Mouse (Mus musculus) bone marrow macrophage, adult 2 months (primary cell): ENCODE results near the gene Lrrc8d. TPM values are rescaled to one million over a fixed set of nuclear protein-coding genes. Genes with fewer than 3 reads are reported as not detected.

Experiments used
- H3K27ac ChIP-seq: 2 replicates; pipeline ENCODE4 v1.5.1; 2012; ENCODE audit warnings: low read depth, low read length; ENCODE audit not compliant: insufficient read depth
- H3K4me1 ChIP-seq: 2 replicates; pipeline ENCODE4 v1.6.1; 2012; ENCODE audit warnings: low read length; ENCODE audit not compliant: control insufficient read depth, insufficient read depth
- H3K4me3 ChIP-seq: 2 replicates; pipeline ENCODE4 v1.5.1; 2012; ENCODE audit warnings: mild to moderate bottlenecking, low read length, moderate library complexity; ENCODE audit not compliant: insufficient read depth
- CTCF ChIP-seq: IDR thresholded peaks from 2 replicates; pipeline ENCODE4 v1.5.1; 2012; ENCODE audit warnings: low read depth, mild to moderate bottlenecking, low read length, moderate library complexity
- POLR2A ChIP-seq: IDR thresholded peaks from 2 replicates; pipeline ENCODE4 v1.6.1; 2012; ENCODE audit warnings: mild to moderate bottlenecking, low read depth, low read length, borderline replicate concordance
- polyA plus RNA-seq: library from polyadenylated mRNA; stranded (reverse); fragments of >200 nt; gene quantifications from 2 replicates; pipeline ENCODE4 v1.2.4, GENCODE M21; 2012; ENCODE audit not compliant: missing spikeins, insufficient read depth, insufficient read length

Gene Lrrc8d
- polyA plus RNA-seq, 1 experiment = 37.1 TPM

- H3K4me3 ChIP-seq = no peak overlapping the region
- H3K4me1 ChIP-seq = peaks cover 6% of the 10 kb centered on the region; the same call in 1 of the 2 replicates
- no peak for TF ChIP-seq POLR2A
- no peak for TF ChIP-seq CTCF
- H3K27ac ChIP-seq = no peak overlapping the region
These were observed 107.7 kb downstream of the Lrrc8d start for GRCm38 (mm10) chr5:105807461-105807860.

- TF ChIP-seq POLR2A (no peak), CTCF (no peak)
- Histone ChIP-seq H3K4me1 (peaks cover 4% of the 10 kb centered on the region; the same call in 1 of the 2 replicates), H3K27ac (no peak overlapping the region), H3K4me3 (no peak overlapping the region)
These were observed 109.3 kb downstream of the Lrrc8d start for GRCm38 (mm10) chr5:105809056-105809455.

GRCm38 (mm10) chr5:105813036-105813435 lies 113.3 kb downstream of the Lrrc8d start:
- H3K4me1 ChIP-seq = no peaks in the 10 kb centered on the region

GRCm38 (mm10) chr5:105813974-105814373 lies 114.2 kb downstream of the Lrrc8d start:
- no peaks in the 10 kb centered on the region for H3K4me1 ChIP-seq
- no peak overlapping the region for H3K27ac ChIP-seq
- no peak overlapping the region for H3K4me3 ChIP-seq
- no peak for TF ChIP-seq POLR2A
- TF ChIP-seq CTCF = no peak

More at GRCm38 (mm10) chr5:105813036-105813435, 113.3 kb downstream of the Lrrc8d start:
- H3K27ac ChIP-seq = no peak overlapping the region
- TF ChIP-seq CTCF (no peak), POLR2A (no peak)
- no peak overlapping the region for H3K4me3 ChIP-seq

- Histone ChIP-seq H3K4me3 (no peak overlapping the region), H3K4me1 (no peaks in the 10 kb centered on the region), H3K27ac (no peak overlapping the region)
- TF ChIP-seq CTCF (no peak), POLR2A (no peak)
These were observed 116.3 kb downstream of the Lrrc8d start for GRCm38 (mm10) chr5:105816118-105816517.

GRCm38 (mm10) chr5:105817248-105817976 lies 117.6 kb downstream of the Lrrc8d start:
- no peak for TF ChIP-seq CTCF
- no peak for TF ChIP-seq POLR2A
- no peak overlapping the region for H3K4me3 ChIP-seq
- no peak overlapping the region for H3K27ac ChIP-seq
- no peaks in the 10 kb centered on the region for H3K4me1 ChIP-seq

- no peak for TF ChIP-seq CTCF
- TF ChIP-seq POLR2A = no peak
- no peak overlapping the region for H3K4me3 ChIP-seq
- H3K27ac ChIP-seq = no peak overlapping the region
- H3K4me1 ChIP-seq = no peaks in the 10 kb centered on the region
These were observed 118.6 kb downstream of the Lrrc8d start for GRCm38 (mm10) chr5:105818411-105818810.

GRCm38 (mm10) chr5:105821390-105821789 lies 121.6 kb downstream of the Lrrc8d start:
- Histone ChIP-seq H3K4me3 (no peak overlapping the region), H3K27ac (no peak overlapping the region), H3K4me1 (no peaks in the 10 kb centered on the region)
- TF ChIP-seq POLR2A (no peak), CTCF (no peak)

GRCm38 (mm10) chr5:105822521-105823498 lies 123.0 kb downstream of the Lrrc8d start:
- TF ChIP-seq CTCF (no peak), POLR2A (no peak)
- H3K27ac ChIP-seq = no peak overlapping the region
- no peaks in the 10 kb centered on the region for H3K4me1 ChIP-seq
- H3K4me3 ChIP-seq = no peak overlapping the region

- H3K27ac ChIP-seq = no peak overlapping the region
- H3K4me1 ChIP-seq = no peaks in the 10 kb centered on the region
- TF ChIP-seq CTCF (no peak), POLR2A (no peak)
- H3K4me3 ChIP-seq = no peak overlapping the region
These were observed 124.5 kb downstream of the Lrrc8d start for GRCm38 (mm10) chr5:105824282-105824681.
